Mouse (Mus musculus) embryonic fibroblast, embryonic 13.5 days (primary cell): Measurements from ENCODE around the gene Fkrp.

ENCODE experiments used
- CTCF ChIP-seq: IDR thresholded peaks from 2 replicates; pipeline ENCODE4 v1.5.1; 2011; ENCODE audit warnings: mild to moderate bottlenecking, control low read depth, low read length, moderate library complexity, borderline replicate concordance; ENCODE audit not compliant: insufficient read depth
- POLR2A ChIP-seq: IDR thresholded peaks from 2 replicates; pipeline ENCODE4 v1.6.1; 2011; ENCODE audit warnings: low read depth, mild to moderate bottlenecking, control low read depth, low read length, moderate library complexity

GRCm38 (mm10) chr7:16809739-16810138 lies 6.8 kb downstream of the Fkrp start:
- TF ChIP-seq POLR2A (no peak), CTCF (peak; percentile 87)
